Mouse (Mus musculus): ENCODE measurements around the gene Gm15127.
"Not testable (repeated sequence)": the region's sequence is repeated elsewhere in the genome, so short reads cannot be mapped to it uniquely, and the experiment has no call there.

DNA sequence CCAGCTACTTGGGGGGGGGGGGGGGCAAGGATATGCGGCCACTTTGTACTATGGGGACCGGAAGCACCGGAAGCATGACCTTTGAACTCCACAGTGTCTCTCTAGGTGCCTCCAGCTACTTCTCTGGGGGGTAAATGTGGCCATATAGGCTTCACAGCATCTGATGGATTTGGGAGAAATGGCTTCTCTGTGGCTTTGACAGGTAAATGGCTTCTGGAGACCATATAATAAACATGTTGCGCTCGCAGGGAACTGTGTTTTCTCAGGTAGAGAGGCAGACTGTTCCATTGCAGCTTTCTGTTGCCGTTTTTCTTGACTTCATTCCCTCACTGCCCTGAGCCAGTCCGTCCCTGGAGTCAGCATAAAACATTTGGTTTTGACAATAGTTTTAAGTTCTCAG lies 48.3 kb upstream of the Gm15127 start, which contains the start of gene Gm8334:
- not testable (repeated sequence) for TF ChIP-seq CTCF (IDR thresholded peaks at IDR 0.05; ENCODE audit: insufficient read depth, low read length); POLR2A (IDR thresholded peaks at IDR 0.05; ENCODE audit: borderline replicate concordance, extremely low read depth, low read depth, low read length)
